Mouse (Mus musculus): ENCODE measurements around the gene Nr1h2. TPM values are rescaled to one million over a fixed set of nuclear protein-coding genes. Genes with fewer than 3 reads are reported as not detected.

The Nr1h2 gene
- total RNA-seq, 2 experiments from 2014 or later: 42.7 to 45.2 TPM

GRCm38 (mm10) chr7:44551301-44551700 lies 2.5 kb downstream of the Nr1h2 start:
- no peak for DNase-seq (ENCODE audit: low spot score)

DNA sequence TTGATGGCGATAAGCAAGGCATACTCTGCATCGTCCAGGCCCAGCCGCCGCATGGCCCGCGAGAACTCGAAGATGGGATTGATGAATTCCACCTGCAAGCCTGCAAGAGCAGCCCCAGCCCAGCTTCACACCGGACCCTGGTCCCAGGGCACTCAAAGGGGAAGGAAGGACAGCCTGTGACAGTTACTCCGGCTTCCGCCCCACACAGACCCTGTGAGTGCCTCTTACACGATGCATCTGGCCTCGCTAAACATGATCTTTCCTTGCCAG lies 3.4 kb downstream of the Nr1h2 start:
- no peak for DNase-seq (ENCODE audit: low spot score)

- DNase-seq (ENCODE audit: low spot score): no peak
Observed at GRCm38 (mm10) chr7:44549621-44550408, 3.9 kb downstream of the Nr1h2 start.

- DNase-seq (ENCODE audit: low spot score): peak; percentile 100
Observed at GRCm38 (mm10) chr7:44548497-44549087, 5.2 kb downstream of the Nr1h2 start, which contains the start of gene Pold1. Pold1 (minus strand) TSS chr7:44548849.

DNA sequence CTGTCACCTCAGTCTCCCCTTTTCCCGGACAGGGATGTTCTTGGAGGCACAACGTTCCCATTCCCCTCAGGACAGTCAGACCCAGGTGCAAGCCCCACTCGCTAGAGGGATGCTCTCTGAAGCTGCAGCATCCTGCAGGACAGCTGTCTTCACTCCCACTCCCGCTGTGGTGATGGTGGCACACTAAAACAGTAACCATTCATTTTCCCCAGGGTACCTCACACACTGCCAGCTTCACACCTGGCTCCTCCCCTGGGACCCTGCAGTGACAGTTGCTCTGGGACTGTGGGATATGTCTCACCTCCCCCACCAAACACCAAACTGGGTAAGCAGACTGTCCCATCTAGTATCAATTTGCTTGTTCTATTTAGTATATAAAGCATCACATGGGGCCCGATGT lies 6.0 kb downstream of the Nr1h2 start:
- no peak for DNase-seq (ENCODE audit: low spot score)

- no peak for DNase-seq (ENCODE audit: low spot score)
Observed at GRCm38 (mm10) chr7:44547041-44547440, 6.7 kb downstream of the Nr1h2 start.

DNA sequence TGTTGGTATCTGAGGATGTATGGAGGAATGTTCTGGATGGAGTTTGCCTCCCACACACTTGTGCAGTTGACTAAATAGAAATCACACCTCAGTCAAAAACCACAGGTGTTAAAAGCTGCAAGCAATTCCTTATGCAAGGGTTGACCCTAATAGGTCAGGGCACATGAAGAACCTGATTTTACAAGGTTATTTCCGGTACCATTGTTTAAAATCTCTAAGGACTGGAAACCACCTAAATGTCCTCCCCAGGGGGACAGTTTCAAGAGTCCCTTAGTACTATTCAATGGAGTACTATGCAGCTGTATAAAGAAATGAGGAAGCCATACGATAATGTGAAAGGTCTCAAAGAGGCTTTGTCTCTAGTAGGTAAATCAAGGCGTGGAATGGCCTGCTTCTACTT lies 7.5 kb downstream of the Nr1h2 start:
- DNase-seq (ENCODE audit: low spot score): no peak

DNA sequence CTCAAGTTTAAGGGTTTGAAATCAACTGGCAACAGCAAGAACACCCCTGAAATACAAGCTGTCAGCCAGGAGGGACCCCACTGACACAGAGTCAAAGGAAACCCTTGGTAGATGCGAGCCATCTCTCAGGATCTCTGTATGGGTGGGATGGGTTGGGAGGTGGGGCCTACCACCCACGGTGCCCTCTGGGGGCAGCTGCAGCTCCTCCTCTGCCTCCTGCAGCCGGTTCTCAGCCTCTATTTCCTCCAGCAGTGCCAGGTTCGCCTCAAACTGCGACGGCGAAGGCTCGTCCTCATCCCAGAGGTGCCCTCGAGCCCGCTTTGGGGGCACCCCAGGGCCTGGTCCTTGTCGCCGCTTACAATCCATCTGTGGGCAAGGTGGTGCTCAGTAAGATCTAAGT lies 10.7 kb downstream of the Nr1h2 start:
- no peak for DNase-seq (ENCODE audit: low spot score)

DNA sequence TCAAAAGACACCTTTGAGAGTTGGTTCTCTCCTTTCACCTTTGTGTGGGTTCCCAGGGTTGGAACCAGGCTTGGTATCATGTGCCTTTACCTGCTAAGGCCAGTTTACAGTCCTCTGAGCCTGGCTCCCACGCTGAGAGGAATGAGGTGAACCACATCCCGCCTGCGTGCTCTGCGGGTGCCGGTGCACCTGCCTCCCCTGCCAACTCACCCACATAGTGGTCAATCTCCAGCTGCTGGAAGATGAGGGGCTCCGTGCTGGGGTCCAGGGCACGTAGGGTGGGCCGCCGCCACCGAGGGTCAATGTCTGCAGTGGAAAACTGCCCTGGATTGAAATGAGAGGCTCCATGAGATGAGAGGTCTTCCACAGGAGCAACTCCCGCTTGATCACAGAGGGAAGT lies 11.2 kb downstream of the Nr1h2 start:
- DNase-seq (ENCODE audit: low spot score): no peak

- DNase-seq (ENCODE audit: low spot score): no peak
Observed at GRCm38 (mm10) chr7:44538756-44539624, 14.8 kb downstream of the Nr1h2 start.

GRCm38 (mm10) chr7:44537496-44537895 lies 16.3 kb downstream of the Nr1h2 start:
- no peak for DNase-seq (ENCODE audit: low spot score)

- no peak for DNase-seq (ENCODE audit: low spot score)
Observed at GRCm38 (mm10) chr7:44537009-44537408, 16.7 kb downstream of the Nr1h2 start.

- no peak for DNase-seq (ENCODE audit: low spot score)
Observed at GRCm38 (mm10) chr7:44536590-44536968, 17.2 kb downstream of the Nr1h2 start.

DNA sequence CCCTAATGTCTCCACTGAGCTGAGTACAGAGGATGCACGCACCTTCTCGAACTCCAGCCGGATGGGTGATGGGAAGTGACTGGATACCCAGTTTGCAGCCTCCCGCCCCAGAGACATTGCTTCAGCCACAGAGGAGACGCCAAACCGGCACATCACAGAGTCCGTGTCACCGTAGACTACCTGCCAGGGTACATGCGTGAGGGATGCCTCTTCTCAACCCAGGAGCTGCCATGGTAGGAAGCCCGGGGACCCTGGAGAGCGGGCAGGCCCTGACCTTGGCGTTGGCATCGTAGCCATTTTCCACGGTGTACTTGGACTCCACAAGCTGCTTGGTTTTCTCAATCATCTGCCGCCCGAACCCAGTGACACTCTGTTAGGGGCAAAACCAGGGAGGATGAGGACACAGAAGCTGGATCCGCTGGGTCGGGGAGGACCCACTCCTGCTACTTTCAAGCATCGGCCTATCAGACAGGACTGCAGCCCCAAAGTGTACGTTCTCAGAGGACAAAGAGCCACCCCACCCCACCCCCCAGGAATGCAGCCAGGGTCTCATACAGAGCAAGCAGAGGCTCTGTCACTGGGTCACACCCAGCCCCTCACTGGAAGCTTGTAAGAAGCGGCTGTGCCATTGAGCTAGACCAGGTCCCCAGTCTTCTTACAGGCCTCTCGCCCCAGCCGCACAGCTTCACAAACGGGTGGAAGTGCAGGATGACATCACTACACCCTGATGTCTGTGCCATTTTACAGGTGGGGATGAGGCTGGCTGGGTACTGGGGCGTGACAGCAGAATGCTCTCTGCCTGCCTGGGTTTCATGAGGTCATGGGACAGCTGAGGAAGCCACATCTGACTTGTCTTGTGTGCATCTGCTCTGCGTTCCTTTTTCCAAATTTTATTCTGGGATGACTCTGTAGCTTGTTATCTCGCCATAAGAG lies 17.8 kb downstream of the Nr1h2 start:
- no peak for DNase-seq (ENCODE audit: low spot score)

DNA sequence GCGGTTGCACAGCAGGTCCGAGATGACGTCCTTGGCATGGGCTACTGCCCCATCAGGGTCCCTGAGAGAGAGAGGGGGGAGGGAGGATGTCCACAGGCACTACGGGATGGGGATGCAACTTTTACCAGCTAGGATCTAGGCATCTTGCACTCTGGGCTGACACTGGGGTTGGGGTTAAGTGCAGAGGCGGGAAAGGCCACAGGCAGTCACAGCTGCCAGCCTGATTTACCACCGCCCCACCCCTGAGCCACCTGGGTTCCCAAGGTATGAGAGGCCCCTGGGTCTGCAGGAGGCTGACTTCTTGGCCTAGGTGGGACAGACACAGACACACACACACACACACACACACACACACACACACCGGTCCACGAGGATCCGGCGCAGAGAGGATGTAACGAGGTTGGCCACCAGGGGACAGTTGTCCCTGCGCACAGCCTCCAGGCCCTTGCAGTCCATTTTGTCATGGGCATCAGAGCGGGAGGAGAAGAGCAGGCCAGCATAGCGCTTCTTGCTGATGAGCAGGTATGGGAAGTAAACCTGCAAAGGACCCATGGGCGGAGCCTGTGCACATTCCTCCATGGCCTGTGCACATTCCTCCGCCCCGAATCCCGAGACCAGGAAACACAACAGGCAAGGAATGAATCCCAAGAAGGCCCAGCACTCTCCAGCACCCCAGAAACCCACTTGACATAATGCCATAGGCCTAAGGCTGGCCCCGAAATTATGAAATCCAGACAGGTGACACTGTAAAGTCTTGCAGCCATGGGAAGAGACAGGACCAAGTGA lies 18.9 kb downstream of the Nr1h2 start:
- no peak for DNase-seq (ENCODE audit: low spot score)

- DNase-seq (ENCODE audit: low spot score): no peak
Observed at GRCm38 (mm10) chr7:44534242-44534641, 19.5 kb downstream of the Nr1h2 start.

GRCm38 (mm10) chr7:44533746-44534045 lies 20.1 kb downstream of the Nr1h2 start:
- DNase-seq (ENCODE audit: low spot score): no peak

GRCm38 (mm10) chr7:44532918-44533745 lies 20.6 kb downstream of the Nr1h2 start:
- DNase-seq (ENCODE audit: low spot score): no peak

DNA sequence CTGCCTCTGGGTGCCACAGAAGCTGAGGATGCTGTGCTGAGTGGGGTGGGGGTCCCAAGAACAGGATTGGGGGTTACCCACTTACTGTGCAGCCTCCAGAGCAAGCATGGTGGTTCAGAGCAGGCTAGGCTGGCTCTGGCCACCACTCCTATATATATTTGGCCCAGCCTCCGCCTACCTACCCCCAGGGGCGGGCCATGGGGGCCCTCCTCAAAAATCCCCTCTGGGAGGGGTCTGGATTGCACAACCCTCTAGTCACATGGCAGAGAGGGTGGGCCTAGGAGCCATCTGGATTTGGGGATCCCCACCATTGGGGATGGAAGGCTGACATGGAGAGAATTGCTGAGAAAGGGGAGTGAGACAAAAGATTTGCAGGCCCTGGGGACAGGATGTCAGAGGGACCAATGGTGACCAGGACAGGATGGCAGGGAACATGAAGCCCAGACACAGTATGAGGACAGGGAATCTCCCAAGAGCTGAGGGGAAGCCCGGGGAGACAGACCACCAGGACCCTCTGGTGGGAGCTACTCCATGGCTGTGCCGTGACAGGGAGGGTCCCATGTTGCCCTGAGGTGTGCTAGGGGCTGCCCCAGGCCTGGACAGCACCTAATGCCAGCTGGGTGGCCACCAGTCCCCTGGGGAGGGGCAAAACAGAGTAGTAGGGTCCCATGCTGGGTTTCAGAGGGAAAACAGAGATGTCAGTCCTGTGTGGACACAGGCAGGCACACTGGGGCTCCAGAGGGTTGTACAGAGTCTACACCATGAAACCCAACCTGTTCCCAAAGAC lies 21.6 kb downstream of the Nr1h2 start, which contains the start of gene Spib:
Gene Spib, minus strand, starts transcription at position 126 of the 787 bp plus-strand sequence.
- no peak for DNase-seq (ENCODE audit: low spot score)

Data from gastrocnemius, adult 18-20 months (tissue).